Mouse (Mus musculus): ENCODE data around the gene Krt84.

GRCm38 (mm10) chr15:101550567-101550966 lies 17.9 kb upstream of the Krt84 start, which contains the start of gene Krt82:
- TF ChIP-seq POLR2A (IDR thresholded peaks at IDR 0.05; ENCODE audit: extremely low read depth, insufficient read depth, low read length), result no peak
- TF ChIP-seq CTCF (IDR thresholded peaks at IDR 0.05; ENCODE audit: extremely low read depth, insufficient read depth, low read length), result no peak

All from cortical plate, adult 2 months (tissue).